Mouse (Mus musculus): ENCODE data around the gene Rag2. TPM values are rescaled to one million over a fixed set of nuclear protein-coding genes. Genes with fewer than 3 reads are reported as not detected.

Gene Rag2
- polyA plus RNA-seq (2015; fragmentation: Nextera tagmentation; extraction: Ambion mirVana), result not detected in 2 replicates

DNA sequence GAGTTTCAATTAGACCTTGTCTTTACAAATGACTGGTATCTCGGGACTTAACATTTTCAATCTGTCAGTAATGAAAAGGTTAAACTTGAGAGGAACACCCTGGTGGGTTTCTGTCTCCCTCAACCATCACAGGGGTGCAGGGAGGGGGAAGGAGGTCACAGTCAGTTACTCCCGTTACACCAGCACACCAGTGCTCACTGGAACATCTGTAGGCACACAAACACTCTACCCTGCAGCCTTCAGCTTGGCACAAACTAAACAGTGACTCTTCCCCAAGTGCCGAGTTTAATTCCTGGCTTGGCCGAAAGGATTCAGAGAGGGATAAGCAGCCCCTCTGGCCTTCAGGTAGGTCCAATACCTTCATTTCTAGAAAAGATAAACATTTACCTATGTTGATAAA, at the start of gene Rag2:
Gene Rag2 (plus strand): TSS at position 193 of the 400 bp plus-strand sequence.
- ATAC-seq, result no peak
- 63% methylated on average over 4 of the region's 4 CpGs for WGBS
- H3K36me3 ChIP-seq (ENCODE audit: poor library complexity, severe bottlenecking), result no peaks in the 10 kb centered on the region
- H3K27ac ChIP-seq, result no peak within 1 kb of the TSS
- no peak within 1 kb of the TSS for H3K4me2 ChIP-seq
- H3K27me3 ChIP-seq, result no peaks in the 10 kb centered on the region
- H3K9ac ChIP-seq, result no peak within 1 kb of the TSS
- peaks cover 11% of the 10 kb centered on the region; the same call in 1 of the 2 replicates for H3K4me1 ChIP-seq
- no peak within 1 kb of the TSS for H3K4me3 ChIP-seq
- no peaks in the 10 kb centered on the region for H3K9me3 ChIP-seq (replicated peaks)

DNA sequence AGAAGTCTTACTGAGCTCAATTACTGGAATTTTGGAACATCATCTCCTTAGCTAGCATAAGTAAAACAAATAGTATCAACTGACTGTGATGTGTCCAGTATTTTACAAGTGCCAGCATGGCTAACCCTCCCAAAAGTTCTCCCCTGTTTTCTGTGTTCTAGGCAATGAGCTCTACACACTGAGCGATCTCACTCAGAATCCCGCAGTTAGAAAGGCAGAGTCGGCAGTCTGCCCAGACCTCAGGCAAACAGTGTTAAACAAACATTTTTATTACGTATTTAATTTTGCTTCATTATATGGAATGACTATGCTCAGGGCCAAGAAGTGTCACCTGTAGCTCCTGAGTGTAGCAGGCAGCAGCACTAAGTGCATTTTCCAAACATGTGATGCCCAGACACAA, 47.3 kb upstream of the Rag2 start:
- H3K4me3 ChIP-seq, result no peak overlapping the region
- no peak overlapping the region for H3K27ac ChIP-seq
- no peak overlapping the region for H3K9ac ChIP-seq
- H3K36me3 ChIP-seq (ENCODE audit: poor library complexity, severe bottlenecking), result no peaks in the 10 kb centered on the region
- H3K4me1 ChIP-seq, result peaks cover 13% of the 10 kb centered on the region
- ATAC-seq, result no peak
- WGBS, result 91% methylated on average over 4 of the region's 4 CpGs
- H3K9me3 ChIP-seq (replicated peaks), result no peaks in the 10 kb centered on the region
- no peak overlapping the region for H3K4me2 ChIP-seq
- no peaks in the 10 kb centered on the region for H3K27me3 ChIP-seq

- Histone ChIP-seq H3K9ac (no peak overlapping the region), H3K36me3 (ENCODE audit: poor library complexity, severe bottlenecking) (no peaks in the 10 kb centered on the region)
- 65% methylated on average over 2 of the region's 2 CpGs for WGBS
These were observed 44.5 kb upstream of the Rag2 start for GRCm38 (mm10) chr2:101580027-101580426.

DNA sequence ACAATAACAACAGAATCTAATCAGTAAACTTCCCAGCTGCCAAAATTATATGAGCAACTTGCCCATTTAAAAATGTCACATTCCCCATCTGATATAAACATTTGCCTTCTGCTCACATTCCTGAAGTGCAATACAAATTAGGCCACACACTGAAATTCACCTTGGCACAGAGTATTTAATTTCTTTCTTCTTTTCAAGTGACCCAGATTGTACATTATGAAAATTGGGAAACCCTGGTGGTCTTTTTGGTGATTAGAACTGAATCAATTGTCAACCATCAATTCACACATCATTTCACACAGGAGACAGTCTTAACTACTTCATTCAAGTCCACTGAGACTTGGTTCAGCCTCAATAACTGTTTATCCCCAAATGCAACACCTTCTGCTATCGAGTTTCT, 44.1 kb upstream of the Rag2 start:
- no peaks in the 10 kb centered on the region for H3K27me3 ChIP-seq
- WGBS, result 21% methylated on average over 1 of the region's 1 CpGs
- no peak overlapping the region for H3K4me2 ChIP-seq
- no peaks in the 10 kb centered on the region for H3K36me3 ChIP-seq (ENCODE audit: poor library complexity, severe bottlenecking)
- H3K27ac ChIP-seq, result no peak overlapping the region
- peak; percentile 58; the same call in 1 of the 2 replicates for ATAC-seq
- H3K9me3 ChIP-seq (replicated peaks), result no peaks in the 10 kb centered on the region
- H3K4me1 ChIP-seq, result peaks cover 13% of the 10 kb centered on the region
- H3K9ac ChIP-seq, result no peak overlapping the region
- H3K4me3 ChIP-seq, result no peak overlapping the region

More at GRCm38 (mm10) chr2:101580027-101580426, 44.5 kb upstream of the Rag2 start:
- Histone ChIP-seq H3K4me1 (peaks cover 13% of the 10 kb centered on the region), H3K27ac (no peak overlapping the region), H3K9me3 (replicated peaks) (no peaks in the 10 kb centered on the region), H3K4me2 (no peak overlapping the region), H3K27me3 (no peaks in the 10 kb centered on the region), H3K4me3 (no peak overlapping the region)
- 0 out of 2 replicates have a peak, but pooled peaks have one; percentile 36 for ATAC-seq

DNA sequence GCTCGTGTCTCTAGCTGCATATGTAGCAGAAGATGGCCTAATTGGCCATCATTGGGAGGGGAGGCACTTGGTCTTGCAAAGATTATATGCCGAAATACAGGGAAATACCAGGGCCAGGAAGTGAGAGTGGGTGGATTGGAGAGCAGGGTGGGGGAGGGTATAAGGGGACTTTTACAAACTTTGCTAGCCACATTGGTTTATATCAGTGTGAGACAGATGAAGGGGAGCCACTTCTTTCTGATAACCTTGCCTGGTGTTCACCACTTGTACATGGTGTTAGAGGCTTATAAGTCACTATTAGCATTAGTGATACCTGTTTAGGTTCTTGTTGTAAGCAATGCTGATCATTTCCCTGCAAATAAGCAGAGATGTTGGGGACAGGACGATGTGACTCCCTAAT, 43.5 kb upstream of the Rag2 start:
- 69% methylated on average over 3 of the region's 3 CpGs for WGBS
- Histone ChIP-seq H3K27me3 (no peaks in the 10 kb centered on the region), H3K27ac (no peak overlapping the region), H3K9me3 (replicated peaks) (no peaks in the 10 kb centered on the region), H3K4me1 (peaks cover 13% of the 10 kb centered on the region), H3K9ac (no peak overlapping the region), H3K4me3 (no peak overlapping the region), H3K4me2 (no peak overlapping the region), H3K36me3 (ENCODE audit: poor library complexity, severe bottlenecking) (no peaks in the 10 kb centered on the region)
- ATAC-seq, result no peak

DNA sequence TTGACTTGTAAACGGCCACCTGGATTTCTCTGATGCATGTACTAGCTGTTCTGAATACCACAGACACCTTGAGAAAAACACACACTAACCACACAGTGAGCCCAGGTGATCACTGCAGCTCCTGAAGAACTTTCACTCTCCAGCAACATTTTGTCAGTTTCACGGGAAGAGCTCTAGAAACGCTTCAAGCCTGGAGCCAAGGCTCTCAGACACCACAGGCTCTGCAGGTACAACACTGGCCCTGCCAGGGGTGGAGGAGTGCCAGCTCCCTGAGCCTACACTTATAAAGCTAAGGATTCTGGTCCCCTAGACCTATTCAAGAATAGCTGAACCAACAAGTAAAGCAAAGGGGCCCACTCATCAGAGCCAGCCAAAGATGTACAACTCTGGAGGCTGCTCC, 43.1 kb upstream of the Rag2 start:
- ATAC-seq, result no peak
- H3K9me3 ChIP-seq (replicated peaks), result no peaks in the 10 kb centered on the region
- peaks cover 13% of the 10 kb centered on the region for H3K4me1 ChIP-seq
- no peaks in the 10 kb centered on the region for H3K36me3 ChIP-seq (ENCODE audit: poor library complexity, severe bottlenecking)
- H3K9ac ChIP-seq, result no peak overlapping the region
- H3K4me3 ChIP-seq, result no peak overlapping the region
- H3K27me3 ChIP-seq, result no peaks in the 10 kb centered on the region
- H3K4me2 ChIP-seq, result no peak overlapping the region
- no peak overlapping the region for H3K27ac ChIP-seq
- WGBS, result 85% methylated on average over 3 of the region's 3 CpGs

DNA sequence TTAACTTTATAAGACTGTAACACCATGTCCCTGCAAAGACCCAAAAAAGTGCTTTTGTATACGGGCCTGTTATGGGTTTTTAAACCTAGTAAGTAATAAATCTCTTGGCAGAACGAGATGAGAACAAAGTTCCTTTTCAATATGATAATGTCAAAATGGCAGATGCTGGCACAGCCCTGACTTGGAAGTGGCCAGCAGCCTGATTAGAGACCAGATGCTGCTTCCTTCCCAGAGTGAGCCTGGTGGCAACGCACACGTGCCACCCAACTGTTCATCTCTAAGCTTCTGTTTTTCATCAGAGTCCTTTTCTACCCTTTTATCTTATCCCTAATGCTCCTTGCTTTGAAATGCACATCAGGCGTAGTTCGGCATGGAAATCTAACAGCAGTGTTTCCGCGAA, 33.2 kb upstream of the Rag2 start:
- Histone ChIP-seq H3K4me1 (peaks cover 30% of the 10 kb centered on the region), H3K27ac (peak overlapping the region; percentile 81), H3K9me3 (replicated peaks) (no peaks in the 10 kb centered on the region), H3K27me3 (no peaks in the 10 kb centered on the region), H3K4me3 (no peak overlapping the region), H3K9ac (no peak overlapping the region), H3K4me2 (no peak overlapping the region), H3K36me3 (ENCODE audit: poor library complexity, severe bottlenecking) (no peaks in the 10 kb centered on the region)
- ATAC-seq, result no peak
- 27% methylated on average over 8 of the region's 8 CpGs for WGBS

DNA sequence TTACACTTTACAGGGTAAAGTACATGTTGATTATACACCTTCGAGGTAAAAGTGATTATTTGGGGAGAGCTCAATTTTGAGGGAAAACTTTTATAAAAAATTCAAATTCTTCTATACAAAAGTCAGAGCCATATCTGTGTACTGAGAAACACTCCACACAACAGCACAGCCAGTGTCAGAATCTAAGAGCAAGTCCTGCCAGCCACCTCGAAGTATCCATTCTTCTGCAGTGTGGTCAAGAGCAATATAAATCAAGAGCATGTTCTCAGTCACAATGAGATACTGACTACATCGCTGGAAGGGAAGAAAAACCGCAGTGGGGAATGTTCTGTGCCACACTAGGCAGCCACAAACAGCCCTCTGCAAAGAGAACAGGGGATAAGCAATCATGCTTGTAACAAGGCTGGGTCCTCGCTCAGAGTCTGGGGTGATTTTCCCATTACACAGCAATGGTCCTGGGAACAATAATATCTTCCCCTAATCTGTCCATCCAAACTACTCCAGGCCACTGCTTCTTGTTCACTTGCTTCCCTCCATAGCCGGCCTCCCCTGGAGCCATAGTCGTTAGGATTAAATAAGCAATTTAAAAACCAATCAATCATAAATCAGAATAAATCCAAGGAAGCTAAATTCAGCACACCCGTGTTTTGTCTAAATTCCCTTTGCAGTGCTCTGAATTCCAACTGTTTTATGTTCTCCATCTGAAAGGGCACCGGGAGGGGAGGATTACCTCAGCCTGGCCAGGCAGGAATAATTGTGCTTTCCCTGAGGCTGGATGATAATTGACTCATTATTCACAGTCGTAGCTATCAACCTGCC, 32.3 kb upstream of the Rag2 start:
- H3K36me3 ChIP-seq (ENCODE audit: poor library complexity, severe bottlenecking), result no peaks in the 10 kb centered on the region
- peak overlapping the region; percentile 81 for H3K27ac ChIP-seq
- peaks cover 30% of the 10 kb centered on the region for H3K4me1 ChIP-seq
- H3K4me3 ChIP-seq, result no peak overlapping the region
- H3K27me3 ChIP-seq, result no peaks in the 10 kb centered on the region
- H3K9me3 ChIP-seq (replicated peaks), result no peaks in the 10 kb centered on the region
- no peak overlapping the region for H3K9ac ChIP-seq
- peak; percentile 89 for ATAC-seq
- 4% methylated on average over 10 of the region's 10 CpGs for WGBS
- H3K4me2 ChIP-seq, result peak overlapping the region; percentile 35

GRCm38 (mm10) chr2:101592886-101593285, 31.6 kb upstream of the Rag2 start:
- Histone ChIP-seq H3K36me3 (ENCODE audit: poor library complexity, severe bottlenecking) (no peaks in the 10 kb centered on the region), H3K27ac (peak overlapping the region; percentile 81), H3K4me3 (no peak overlapping the region), H3K4me1 (peaks cover 34% of the 10 kb centered on the region), H3K9me3 (replicated peaks) (no peaks in the 10 kb centered on the region), H3K9ac (no peak overlapping the region), H3K27me3 (no peaks in the 10 kb centered on the region), H3K4me2 (peak overlapping the region; percentile 35; the same call in 1 of the 2 replicates)
- 9% methylated on average over 8 of the region's 8 CpGs for WGBS
- ATAC-seq, result peak; percentile 41

GRCm38 (mm10) chr2:101594681-101595080, 29.8 kb upstream of the Rag2 start:
- ATAC-seq, result no peak
- no peaks in the 10 kb centered on the region for H3K36me3 ChIP-seq (ENCODE audit: poor library complexity, severe bottlenecking)
- no peaks in the 10 kb centered on the region for H3K9me3 ChIP-seq (replicated peaks)
- H3K27ac ChIP-seq, result no peak overlapping the region
- 85% methylated on average over 5 of the region's 5 CpGs for WGBS
- no peaks in the 10 kb centered on the region for H3K27me3 ChIP-seq
- peaks cover 47% of the 10 kb centered on the region for H3K4me1 ChIP-seq
- no peak overlapping the region for H3K4me2 ChIP-seq
- H3K9ac ChIP-seq, result no peak overlapping the region
- no peak overlapping the region for H3K4me3 ChIP-seq

DNA sequence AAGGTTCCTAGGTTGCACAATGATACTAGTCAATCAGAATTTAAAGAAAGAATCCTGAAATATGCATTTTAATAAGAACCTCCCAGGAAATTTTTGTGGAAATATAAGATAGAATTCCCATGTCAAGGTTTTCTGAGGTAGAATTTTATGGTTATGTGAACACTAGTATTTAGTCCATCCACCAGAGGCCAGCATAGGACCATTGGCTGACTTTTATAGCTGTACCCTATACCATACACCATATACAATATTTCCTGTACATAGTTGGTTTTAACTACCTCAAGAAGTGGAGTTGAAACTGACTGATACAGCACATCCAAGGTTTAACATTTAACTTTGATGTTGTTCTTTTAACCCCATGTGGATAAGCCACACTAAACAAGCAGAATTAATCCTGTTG, 27.3 kb upstream of the Rag2 start:
- Histone ChIP-seq H3K27ac (no peak overlapping the region), H3K4me2 (no peak overlapping the region), H3K27me3 (no peaks in the 10 kb centered on the region), H3K9me3 (replicated peaks) (no peaks in the 10 kb centered on the region), H3K9ac (no peak overlapping the region), H3K4me3 (no peak overlapping the region), H3K4me1 (peaks cover 50% of the 10 kb centered on the region), H3K36me3 (ENCODE audit: poor library complexity, severe bottlenecking) (no peaks in the 10 kb centered on the region)
- ATAC-seq, result no peak

GRCm38 (mm10) chr2:101598190-101599181, 26.0 kb upstream of the Rag2 start:
- ATAC-seq, result peak; percentile 23; the same call in 1 of the 2 replicates
- Histone ChIP-seq H3K9ac (no peak overlapping the region), H3K4me3 (no peak overlapping the region), H3K27me3 (no peaks in the 10 kb centered on the region), H3K4me1 (peaks cover 37% of the 10 kb centered on the region), H3K9me3 (replicated peaks) (no peaks in the 10 kb centered on the region), H3K36me3 (ENCODE audit: poor library complexity, severe bottlenecking) (no peaks in the 10 kb centered on the region), H3K4me2 (peak overlapping the region; percentile 38), H3K27ac (peak overlapping the region; percentile 63)
- 35% methylated on average over 13 of the region's 13 CpGs for WGBS

Data from forebrain, embryonic 13.5 days (tissue).